Mouse (Mus musculus) skeletal muscle tissue, adult 2 months (tissue): ENCODE measurements around the gene Tubgcp2.

Experiments used
- DNase-seq: peaks from one replicate; pipeline ENCODE4 v3.0.0-alpha.2; 2012; ENCODE audit warnings: low read depth, low spot score

Gene Tubgcp2

GRCm38 (mm10) chr7:139980778-139981177 is 55.7 kb downstream of the Tubgcp2 start:
- no peak for DNase-seq

- no peak for DNase-seq
Observed at GRCm38 (mm10) chr7:139979011-139979719, 57.3 kb downstream of the Tubgcp2 start.

GRCm38 (mm10) chr7:139978278-139978892 is 58.1 kb downstream of the Tubgcp2 start, which contains the start of gene 6430531B16Rik:
TSS of gene 6430531B16Rik (minus strand) at chr7:139978755.
- DNase-seq, result peak; percentile 52

- DNase-seq, result no peak
Observed at GRCm38 (mm10) chr7:139975471-139975870, 61.0 kb downstream of the Tubgcp2 start.

DNA sequence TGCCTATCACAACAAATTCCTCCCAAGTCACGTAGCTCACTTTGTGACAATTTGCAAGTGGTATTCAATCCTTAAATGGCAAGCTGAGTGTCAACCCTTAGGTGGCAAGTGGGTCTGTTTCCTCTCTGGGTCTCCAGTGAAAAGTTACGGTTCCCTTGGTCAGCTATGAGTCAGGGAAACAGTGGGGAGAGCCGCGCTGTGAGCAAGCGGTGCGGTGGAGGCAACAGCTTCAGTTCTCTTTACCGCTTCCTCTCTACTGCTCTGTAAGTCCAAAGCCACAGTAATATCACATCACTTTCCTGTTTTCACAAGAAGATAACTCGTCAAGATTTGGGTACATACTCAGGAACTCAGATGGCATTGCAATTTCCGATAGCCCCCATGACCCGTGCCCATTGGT is 62.2 kb downstream of the Tubgcp2 start:
- DNase-seq, result no peak

- DNase-seq, result no peak
Observed at GRCm38 (mm10) chr7:139972923-139973331, 63.5 kb downstream of the Tubgcp2 start.

- DNase-seq, result no peak
Observed at GRCm38 (mm10) chr7:139971436-139971835, 65.0 kb downstream of the Tubgcp2 start.

DNA sequence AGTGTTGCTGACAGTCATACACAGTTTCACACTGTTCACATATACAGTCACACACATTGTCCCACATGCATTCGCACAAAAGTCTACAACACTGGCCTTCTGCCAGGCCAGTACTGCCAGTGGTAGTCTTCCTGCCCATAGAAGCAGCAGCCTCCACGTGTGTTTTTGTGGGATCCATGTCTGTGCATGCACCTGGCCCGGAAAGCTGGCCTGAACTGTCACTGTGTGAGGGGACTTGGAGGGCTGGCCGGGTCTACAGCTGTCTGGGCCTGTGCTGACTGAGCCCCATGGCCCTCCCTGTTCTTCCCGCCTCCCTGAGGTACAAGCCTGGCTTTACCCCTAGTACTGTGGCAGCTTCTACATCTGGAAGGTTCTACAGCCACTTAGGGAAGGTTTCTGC is 65.5 kb downstream of the Tubgcp2 start:
- no peak for DNase-seq

DNA sequence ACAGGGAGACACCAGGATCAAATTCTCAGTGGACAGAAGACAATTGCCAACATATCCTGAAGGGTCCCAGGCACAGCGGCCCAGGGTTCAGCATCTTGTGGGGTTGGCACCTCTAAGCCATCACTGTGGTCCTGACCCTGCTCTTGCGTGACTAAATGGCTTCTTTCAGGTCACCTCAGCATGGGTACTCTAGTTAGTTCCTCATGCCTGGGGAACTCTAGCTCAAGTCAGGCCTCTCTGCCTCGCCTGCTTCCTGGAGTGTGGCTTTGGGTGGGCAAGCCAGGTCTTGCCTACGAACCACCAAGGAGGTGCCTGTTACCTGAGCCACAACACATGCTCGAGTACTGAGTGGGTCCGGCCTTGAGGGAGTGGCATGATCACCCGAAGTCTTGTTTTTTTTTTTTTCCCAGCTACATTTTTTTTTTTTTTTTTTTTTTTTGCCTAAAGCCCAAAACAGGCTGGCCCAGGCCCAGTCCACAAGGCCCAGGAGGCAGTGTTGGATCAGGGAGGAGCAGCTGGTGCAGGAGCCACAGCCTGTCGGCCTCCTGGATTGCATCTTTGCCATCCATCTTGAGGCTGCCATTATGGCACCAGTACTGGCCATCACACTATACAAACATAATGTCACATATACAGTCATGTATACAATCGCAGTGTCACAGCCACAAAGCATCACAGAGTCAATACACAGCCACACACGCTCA is 66.1 kb downstream of the Tubgcp2 start:
- no peak for DNase-seq

GRCm38 (mm10) chr7:139969348-139970130 is 66.9 kb downstream of the Tubgcp2 start:
- DNase-seq, result peak; percentile 56

DNA sequence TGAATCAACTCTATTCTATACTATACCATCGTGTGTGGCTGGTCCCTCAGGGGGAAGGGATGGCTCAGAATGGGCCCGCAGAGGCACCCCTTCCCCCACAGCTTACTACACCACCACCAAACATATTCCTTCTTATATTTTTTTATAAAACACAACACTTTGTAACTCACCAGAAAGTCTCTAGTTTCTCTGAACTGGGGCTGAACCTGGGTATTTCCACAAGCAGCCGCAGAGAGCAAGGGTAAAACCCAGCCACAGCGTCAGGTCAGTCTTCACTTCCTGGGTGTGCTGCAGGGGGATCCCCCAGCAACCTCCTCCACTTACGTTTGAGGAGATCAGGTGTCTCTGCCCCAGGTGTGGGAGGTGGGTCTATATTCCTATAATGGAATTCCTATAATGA is 68.0 kb downstream of the Tubgcp2 start:
- DNase-seq, result no peak

DNA sequence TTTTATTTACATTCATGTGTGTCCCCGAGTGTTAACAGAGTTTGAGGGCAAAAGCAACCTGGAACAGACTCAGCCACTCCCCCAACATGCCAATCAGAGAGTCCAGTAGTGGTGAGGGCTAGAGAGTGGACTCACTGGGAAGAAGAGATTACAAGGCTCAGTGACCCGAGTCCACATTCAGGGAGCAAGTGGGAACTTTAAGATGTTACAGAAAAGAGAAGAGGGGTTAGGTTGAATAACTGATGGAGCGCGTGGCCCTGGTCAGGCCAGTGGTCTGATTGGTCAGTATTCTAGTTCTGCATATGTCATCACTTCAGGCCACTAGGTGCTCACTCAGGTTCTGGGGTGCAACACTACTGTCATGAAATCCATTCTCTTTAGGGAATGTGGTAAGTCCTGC is 69.3 kb downstream of the Tubgcp2 start:
- no peak for DNase-seq

- no peak for DNase-seq
Observed at GRCm38 (mm10) chr7:139963814-139964213, 72.7 kb downstream of the Tubgcp2 start.

GRCm38 (mm10) chr7:139961141-139961540 is 75.3 kb downstream of the Tubgcp2 start:
- DNase-seq, result no peak

GRCm38 (mm10) chr7:139957958-139958357 is 78.5 kb downstream of the Tubgcp2 start:
- no peak for DNase-seq

DNA sequence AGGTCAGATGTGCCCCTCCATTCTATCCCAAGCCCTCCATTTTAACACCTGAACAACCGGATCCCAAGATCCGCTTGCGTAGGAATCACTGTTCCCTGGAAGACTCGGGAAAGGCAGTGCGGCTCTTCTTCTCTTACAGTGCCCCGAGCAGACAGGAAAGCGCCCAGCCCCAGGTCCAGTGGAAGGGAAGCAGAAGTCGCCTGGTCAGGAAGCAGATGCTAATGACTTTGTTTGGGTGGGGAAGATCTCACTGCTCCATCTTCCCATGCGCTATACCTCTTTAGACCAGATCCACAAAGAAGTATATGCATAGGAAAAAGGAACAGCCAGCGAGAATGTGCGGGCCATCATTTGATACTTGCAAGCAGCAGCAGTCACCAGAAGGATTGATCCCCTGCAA is 79.0 kb downstream of the Tubgcp2 start:
- DNase-seq, result no peak

DNA sequence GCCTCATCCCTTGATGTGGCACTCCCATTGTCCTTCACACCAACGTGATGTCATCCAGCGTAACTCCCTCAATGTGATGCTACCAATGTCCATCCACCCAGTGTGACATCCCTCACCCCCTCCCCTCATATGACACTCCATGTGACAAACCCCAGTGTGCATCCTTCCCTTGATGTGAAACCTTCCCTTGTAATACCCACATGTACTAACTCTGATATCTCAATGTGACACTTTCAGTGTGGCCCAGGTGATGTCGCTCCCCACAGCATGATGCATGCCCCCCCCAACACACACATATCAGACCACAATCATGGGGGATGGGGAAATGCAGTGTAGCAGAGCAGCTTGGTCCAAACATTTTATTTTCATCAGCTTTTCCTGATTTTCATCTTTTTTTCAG is 79.8 kb downstream of the Tubgcp2 start:
- no peak for DNase-seq

DNA sequence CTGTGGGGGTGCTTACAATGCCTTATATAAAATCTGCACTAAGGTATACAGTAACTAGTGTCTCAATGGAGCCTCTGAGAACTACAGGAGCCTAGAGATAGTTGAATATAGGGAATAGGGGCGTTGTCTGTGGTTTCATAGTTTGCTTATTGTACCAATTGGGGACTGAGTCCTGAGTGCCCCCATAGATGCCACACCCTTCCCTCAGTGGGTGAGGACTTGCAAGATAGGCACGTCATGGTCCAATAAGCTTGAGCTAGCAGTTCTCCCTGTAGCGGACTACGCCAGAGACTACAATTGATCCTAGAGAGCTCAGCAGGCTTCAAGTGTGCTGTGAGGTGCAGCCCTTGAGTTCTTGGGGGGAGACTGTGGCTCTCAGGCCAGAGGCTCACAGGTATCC is 81.0 kb downstream of the Tubgcp2 start:
- no peak for DNase-seq

GRCm38 (mm10) chr7:139951991-139952633 is 84.4 kb downstream of the Tubgcp2 start:
- DNase-seq, result no peak

GRCm38 (mm10) chr7:139951079-139951478 is 85.4 kb downstream of the Tubgcp2 start:
- peak; percentile 22 for DNase-seq

DNA sequence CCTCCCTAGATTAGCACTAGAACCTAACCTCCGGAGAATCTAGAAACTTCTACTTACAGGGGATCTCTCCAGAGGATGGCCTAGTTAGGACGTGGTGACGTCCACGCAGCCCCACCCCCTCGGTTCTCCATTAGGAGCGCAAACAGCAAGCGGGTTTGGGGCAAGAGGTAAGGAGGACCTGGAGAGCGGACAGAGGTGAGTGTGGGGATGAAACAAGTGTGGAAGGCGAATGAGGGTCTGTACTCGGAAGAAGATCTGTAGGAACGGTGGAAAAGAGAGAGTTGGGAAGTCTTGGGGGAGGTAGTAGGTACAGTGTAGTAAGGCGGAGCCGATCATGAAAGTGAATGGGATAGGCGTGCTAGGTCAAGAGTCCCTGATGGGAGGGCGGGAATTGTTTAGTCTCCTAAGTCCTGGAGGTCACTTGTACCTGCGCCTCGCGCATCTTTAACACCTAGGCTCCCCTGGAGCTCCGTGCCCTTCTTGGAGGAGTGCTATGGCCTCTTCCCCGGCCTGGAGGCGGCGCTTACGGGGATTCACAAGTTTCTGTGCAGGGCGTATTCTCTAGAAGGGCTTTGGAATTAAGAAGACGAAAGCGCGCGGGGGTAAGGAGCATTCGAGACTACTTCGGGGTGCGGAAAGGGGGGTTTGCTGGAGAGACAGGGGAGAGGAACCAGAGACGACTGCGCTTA is 86.0 kb downstream of the Tubgcp2 start:
- DNase-seq, result peak; percentile 35
